Mouse (Mus musculus): ENCODE results near the gene Dscaml1.
"Not testable (repeated sequence)": the region's sequence is repeated elsewhere in the genome, so short reads cannot be mapped to it uniquely, and the experiment has no call there.

Dscaml1 gene

DNA sequence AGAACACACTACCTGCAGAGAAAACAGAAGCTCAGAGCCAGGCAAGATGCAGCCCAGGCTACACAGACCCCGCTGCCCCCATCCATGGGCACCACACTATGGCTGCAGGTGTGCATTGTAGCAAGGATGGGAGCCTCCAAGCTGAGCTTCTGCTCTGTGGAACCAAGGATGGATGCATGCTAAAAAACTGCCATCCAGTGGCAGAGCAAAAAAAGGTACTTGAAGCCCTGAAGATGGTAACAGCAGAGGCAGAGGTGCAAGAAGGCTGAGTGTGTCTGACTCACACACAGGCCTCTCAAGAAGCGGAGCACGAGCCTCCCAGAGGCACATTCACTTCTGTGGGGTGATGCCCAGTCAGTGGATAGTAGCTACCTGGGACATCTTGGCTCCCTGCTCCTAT is 276.8 kb downstream of the Dscaml1 start:
- no peak for DNase-seq

DNA sequence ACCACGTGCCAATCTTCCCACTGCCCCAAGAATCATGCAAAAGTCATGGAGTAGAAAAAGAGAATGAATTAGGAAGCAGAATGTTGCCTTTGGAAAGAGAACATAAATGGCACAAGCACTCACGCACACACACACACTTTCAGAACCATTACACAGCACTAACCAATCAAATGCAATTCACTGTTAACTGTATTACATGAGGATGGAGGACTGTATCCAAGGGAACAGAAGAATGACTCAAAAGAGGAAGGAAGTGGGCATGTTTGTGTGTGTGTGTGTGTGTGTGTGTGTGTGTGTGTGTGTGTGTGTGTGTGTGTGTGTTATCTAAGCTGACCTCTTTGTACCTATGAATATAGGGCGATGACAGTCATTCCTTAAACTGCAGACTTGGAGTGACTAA is 278.0 kb downstream of the Dscaml1 start:
- DNase-seq: no peak

DNA sequence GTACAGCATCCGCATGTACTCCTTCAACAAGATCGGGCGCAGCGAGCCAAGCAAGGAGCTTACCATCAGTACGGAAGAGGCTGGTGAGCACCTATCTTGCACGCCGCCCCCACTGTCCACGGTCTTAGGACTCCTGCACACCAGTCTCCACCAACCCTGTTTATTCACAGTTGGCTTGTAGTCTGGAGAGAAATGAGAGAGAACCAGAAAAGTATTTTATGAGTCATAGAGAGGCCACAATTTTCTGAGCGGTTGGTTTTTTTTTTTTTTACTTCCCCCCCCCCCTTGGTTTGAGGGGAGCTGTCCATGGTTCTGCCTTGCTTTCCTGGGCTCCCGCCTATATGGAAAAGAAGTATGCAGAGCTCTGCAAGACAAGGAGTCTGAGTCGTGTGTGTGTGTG is 283.9 kb downstream of the Dscaml1 start:
- peak in 1 of 2 experiments; percentile 4 for DNase-seq

DNA sequence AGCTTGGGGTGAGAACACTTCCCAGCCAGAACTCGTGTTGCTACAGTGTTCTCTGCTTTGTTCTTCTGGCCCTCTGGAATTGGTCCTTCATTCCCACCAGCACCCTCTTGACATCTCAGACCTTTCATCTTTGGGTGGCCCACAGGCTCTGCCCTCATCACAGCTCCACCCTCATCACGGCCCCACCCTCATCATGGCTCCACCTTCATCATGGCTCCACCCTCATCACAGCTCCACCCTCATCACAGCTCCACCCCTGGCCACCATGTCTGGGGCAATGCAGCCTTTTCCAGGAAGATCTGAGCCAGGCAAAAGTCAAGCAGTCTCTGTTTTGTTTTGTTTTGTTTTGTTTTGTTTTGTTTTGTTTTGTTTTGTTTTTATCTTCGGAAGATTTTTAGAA is 289.0 kb downstream of the Dscaml1 start:
- no peak for DNase-seq

DNA sequence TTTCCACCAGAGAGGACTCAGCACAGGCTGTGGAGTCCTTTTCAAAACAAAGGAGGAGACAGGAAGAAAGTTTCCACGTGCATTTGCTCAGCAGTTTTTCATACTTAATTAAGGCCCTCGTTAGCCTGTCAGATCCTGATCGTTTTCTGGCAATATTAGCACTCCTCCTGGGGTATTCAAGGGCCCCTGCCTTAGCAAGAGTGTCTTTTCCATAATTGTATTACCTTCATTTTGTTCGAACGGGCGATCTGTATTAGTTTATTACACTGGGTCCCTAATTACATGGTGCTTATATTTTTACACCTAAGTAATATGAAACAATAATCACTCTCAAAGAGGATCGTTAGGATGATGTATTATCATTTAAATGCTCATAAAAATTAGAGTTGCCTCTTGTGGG is 293.6 kb downstream of the Dscaml1 start:
- no peak for DNase-seq

DNA sequence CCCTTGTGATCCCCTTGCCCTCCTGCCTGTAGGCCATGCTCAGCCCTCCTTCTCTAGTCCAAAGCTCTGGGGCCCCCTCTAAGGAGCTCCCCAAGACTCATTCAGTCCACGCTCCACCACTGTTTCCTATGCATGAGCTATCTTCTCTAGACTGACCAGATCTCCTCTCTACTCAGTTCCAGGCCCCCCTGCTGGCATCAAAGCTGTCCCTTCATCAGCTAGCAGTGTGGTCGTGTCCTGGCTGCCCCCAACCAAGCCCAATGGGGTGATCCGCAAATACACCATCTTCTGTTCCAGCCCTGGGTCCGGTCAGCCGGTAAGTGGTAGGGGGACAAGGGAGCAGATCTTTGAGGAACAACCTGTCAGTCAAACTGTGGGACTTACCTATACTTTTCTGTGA is 305.4 kb downstream of the Dscaml1 start:
- DNase-seq: no peak

DNA sequence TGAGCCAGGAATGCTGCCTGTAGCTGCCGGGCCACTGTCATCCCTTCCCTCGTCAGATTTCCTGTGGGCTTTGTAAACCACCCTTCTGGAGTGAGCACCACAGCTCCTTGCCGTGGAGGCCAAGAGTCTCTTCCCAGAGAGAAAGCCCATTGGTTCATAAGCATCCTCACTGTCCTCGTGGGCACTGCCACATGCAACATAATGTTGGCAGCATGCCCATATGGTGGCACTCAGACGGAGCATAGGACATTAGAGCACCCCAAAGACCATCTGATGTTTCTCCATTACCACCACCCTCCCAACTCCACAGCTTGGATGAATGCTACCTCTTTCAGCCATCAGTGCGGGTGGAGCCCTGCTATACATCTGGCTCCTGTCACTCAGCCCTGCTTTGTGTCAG is 306.8 kb downstream of the Dscaml1 start:
- DNase-seq: no peak

DNA sequence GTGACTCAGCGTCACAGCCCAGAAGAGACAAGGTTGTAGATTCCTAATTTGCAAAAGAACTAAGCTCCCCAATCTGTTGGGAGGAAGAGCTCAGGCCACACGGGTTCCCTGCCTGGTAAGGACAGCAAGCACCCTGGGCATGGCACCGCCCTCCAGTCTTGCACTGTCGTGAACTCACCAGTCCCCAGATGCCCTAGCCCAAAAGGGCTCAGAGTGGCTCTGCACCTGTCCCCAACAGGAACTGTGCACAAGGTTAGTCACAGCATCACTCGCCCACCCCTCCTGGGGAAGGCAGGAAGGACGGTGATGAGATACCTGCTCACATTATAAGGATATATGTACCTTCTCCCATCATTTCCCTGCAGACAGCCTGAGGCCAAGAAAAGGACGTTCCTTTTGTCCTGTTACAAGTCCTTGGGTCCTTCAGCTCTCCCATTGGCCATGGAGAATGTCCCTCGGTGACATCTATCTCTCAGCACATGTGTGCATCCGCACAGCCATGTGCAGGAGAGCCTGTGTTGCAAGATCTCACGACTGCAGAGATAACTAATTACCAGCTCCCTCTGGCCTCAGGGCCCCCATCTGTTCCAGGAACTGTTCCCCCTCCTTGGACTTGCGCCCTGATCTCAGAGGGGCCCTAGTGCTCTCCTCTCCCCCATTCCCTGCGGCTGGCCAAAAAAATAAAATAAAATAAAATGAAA is 312.7 kb downstream of the Dscaml1 start:
- DNase-seq: no peak

DNA sequence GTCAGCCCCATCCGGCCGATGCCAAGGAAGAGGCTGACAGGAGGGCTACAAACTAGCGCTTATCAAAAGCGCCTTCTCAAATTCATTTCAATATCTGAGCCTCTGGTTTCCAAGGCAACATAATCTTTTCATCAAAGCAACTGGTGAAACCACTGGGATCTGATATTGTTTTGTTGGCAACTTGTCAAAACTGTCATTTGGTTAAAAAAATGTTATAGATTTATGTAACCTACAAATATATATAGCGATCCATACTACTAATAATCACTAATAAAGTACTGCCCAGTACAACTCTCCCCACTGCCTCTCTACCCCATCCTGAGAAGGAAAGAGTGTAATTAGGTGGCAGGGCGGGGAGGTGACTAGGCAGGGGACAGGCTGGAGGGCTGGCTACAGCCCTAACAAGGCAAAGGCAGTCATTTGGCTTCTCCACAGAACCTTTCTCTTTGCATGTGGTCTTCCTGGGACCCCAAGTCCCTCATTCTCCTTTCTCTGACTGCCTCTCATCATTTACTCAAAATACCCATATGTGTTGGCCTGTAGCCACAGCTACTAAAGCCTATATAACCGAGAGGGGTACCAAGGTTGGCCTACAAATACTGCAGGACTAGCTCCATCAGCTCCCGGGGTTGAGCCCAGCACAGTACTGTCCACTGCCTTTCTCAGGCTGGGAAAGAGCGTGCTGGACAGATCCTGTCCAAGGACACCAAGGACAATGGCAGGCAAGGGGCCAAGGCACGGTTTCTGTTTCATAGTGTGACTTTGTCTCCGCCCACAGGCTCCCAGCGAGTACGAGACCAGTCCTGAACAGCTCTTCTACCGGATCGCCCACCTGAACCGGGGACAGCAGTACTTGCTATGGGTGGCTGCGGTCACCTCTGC is 313.5 kb downstream of the Dscaml1 start:
- peak; percentile 39 to 43 for DNase-seq

DNA sequence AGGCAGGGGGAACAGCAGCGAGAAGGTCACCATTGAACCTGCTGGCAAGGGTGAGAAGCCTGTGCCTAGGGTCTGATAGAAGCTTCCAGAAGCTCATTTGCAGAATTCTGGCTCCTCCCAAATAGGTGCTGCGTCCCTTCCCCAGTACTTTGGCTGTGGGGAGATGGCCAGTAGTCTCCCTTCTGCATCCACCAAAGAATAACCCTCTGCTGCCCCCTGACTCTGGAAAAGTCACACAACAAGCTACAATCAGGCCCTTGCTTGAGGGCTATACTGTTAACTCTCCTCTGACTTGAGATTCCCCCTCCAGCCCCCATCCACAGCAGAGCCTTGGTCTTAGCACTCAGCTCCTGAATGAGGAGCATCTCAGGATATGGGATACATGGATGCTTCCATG is 314.2 kb downstream of the Dscaml1 start:
- DNase-seq: peak in 1 of 2 experiments; percentile 18

DNA sequence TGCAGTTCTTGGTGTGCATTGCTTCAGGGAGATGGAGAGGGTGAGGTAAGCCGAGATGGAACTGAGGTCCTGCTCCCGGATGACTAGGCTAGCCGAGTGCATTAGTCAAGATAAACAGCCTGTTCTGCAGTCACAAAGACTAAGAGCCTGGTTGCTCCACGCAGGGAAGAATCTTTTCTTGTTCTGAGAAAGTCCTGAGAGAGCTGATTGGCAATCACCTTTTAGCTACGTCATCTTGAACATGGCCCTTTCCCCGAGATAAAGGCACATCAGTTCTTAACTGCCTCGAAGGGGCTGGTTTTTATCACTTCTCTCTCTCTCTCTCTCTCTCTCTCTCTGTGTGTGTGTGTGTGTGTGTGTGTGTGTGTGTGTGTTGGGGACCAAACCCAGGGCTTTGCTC is 319.0 kb downstream of the Dscaml1 start:
- DNase-seq: no peak

DNA sequence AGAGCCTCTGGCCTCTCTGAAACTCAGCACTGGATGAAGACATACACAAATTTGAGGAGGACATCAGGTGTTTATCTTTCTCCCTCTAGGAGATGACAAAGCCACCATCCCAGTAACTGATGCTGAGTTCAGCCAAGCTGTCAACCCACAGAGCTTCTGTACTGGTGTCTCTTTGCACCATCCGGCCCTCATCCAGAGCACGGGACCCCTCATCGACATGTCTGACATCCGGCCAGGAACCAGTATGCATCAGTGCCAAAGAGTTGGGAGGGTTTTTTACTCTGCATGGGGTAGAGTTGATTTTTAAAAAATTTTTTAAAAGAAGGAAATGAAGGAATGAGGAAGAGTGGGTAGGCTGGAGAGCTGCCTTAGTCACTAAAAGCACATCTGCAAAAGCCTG is 323.5 kb downstream of the Dscaml1 start:
- DNase-seq: no peak

DNA sequence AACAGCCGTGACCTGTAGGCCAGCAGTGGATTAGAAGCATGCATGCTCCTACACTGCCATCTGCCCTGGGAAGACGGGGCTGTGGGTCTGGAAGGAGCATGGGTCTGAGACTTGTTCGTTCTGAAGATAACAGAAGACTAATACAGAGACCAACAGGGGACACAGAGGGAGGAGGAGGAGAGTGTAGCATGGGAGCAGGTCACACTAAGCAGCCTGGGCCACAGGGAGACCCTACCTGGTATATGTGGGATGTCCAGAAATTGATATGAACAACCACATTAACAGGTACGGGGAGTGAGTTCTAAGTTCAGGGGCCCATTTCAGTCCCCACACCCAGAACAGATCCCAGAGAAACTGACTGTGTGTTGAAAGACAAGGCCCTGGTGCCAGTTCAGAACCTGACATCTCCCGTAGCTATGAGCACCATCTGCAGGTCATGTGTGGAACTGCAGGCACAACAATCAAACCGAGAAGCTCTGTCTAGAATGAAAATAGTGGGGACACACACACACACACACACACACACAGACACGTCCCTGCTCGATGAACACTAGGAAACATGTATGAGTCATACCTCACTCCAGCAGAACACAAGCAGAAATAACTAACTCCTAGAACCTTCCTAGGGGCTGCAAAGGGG is 328.1 kb downstream of the Dscaml1 start:
- peak in 1 of 2 experiments; percentile 74 for DNase-seq

DNA sequence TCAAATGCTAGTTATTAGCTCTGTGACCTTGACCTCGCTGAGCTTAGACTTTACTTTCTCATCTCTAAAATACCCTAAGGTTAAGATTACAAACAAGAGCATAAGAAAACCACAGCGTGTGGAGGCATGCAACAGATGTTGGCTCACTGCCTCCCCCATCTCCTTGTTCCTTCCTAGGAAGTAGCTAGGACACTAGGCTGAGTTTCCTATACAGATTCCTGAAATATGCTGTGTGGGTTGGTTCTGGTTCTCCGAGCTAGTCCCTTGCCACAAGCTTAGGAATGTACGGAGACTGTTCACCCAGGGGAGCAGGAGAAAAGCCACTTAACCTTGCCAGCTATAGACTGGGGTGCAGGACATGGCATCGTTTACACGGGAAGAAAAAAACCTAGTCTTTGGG is 339.8 kb downstream of the Dscaml1 start:
- DNase-seq: no peak

DNA sequence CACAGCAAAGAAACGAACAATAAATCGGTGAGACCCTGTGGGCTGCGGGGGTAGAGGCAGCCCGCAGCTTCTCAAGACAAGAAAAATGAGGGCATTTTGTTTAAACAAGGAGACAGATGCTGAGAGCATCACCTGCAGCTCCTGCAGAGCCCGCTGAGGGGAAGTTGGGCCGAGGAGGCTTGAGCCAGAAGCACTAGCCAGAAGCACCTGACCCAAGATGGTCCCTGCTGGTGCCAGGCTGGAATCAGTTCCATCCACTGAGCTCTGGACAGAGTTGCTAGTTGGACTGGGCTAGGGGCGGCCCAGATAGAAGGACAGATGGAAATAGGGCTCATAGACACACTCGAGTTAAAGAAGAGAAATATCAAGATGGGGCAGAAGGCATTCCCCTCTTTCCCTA is 340.7 kb downstream of the Dscaml1 start:
- no peak for DNase-seq

DNA sequence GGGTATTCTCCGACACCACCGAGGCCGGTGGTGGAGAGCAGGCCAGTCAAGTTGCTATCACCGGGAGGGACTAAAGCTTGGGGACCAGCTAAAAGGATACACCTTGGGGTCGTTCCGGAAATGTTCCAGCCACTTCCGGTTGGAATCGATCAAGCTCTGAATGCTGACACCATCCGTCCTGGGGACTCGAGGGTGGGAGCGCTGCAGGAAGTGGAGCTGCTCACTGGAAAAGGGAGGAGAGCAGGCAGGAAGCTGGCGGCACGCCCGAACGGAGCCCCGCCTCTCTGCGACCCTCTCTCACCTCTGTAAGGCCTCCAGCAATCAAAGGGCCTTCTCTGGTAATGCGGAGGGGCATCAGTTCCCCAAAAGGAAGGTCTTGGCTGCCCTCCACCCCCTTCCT is 342.0 kb downstream of the Dscaml1 start:
- no peak for DNase-seq

DNA sequence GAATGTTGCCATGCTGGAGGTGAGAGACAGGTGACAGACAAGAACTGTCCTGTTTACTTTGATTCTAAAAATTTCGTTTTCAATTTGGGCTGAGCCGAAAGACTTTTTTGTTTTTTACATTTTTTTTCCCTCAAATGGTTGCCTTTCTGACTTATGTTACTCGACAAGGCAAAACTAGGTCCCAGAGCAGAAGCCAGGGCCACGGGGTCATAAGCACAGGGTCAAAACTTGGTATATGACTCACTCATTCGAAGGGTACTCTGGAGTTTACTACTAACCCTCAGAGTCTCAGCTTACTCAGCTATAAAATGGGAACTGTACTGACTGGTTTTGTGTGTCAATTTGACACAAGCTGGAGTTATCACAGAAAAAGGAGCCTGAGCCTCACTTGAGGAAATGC is 343.2 kb downstream of the Dscaml1 start:
- no peak for DNase-seq

DNA sequence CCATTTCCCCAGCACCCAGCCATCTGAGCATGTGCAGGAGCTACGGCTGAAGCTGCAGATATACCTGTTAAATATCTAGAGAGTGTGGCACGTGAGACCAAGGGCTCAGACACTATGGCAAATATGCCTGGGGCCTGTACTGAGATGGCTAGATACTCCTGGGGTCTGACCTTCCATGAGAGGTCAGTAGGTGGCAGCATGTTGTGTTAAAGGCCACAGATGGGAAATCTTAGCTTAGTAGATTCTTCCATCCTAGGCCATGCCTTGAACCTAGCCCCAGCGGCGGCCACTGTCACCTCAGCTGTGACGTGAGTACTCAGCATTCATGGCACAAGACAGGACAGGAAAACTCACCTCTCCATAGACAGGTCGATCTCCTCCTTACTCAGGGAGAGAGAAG is 347.7 kb downstream of the Dscaml1 start:
- DNase-seq: no peak

DNA sequence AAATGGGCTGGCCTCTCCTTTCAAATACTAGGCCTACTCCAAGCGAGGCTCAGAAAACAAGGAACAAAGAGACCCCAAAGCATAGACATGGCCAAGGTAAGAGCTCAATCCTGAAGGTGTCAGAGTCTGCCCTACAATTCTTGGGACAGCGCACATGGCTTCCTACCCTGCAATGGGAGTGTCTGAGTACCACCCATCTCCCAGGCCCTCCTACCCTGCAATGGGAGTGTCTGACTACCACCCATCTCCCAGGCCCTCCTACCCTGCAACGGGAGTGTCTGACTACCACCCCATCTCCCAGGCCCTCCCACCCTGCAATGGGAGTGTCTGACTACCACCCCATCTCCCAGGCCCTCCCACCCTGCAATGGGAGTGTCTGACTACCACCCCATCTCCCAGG is 349.7 kb downstream of the Dscaml1 start:
- not testable (repeated sequence) for DNase-seq

DNA sequence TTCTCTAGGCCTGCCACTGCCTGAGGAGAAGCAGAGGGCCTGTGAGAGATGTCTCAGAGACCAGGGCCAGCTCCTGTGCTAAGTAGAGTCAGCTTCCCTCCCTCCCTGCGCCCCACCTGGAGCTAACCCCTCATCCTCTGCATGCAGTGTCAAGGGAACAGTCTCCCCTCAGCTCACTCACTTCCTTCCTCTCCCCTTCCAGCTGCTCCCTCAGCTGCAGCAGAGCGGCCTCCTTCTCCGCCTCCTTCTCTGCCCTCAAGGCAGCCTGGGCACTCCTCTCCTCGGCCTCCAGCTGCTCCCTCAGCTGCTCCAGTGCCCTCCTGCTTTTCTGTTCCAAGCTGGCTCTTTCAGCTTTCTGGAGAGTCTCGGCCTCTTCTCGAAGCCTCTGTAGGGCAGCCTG is 352.8 kb downstream of the Dscaml1 start:
- DNase-seq: no peak

DNA sequence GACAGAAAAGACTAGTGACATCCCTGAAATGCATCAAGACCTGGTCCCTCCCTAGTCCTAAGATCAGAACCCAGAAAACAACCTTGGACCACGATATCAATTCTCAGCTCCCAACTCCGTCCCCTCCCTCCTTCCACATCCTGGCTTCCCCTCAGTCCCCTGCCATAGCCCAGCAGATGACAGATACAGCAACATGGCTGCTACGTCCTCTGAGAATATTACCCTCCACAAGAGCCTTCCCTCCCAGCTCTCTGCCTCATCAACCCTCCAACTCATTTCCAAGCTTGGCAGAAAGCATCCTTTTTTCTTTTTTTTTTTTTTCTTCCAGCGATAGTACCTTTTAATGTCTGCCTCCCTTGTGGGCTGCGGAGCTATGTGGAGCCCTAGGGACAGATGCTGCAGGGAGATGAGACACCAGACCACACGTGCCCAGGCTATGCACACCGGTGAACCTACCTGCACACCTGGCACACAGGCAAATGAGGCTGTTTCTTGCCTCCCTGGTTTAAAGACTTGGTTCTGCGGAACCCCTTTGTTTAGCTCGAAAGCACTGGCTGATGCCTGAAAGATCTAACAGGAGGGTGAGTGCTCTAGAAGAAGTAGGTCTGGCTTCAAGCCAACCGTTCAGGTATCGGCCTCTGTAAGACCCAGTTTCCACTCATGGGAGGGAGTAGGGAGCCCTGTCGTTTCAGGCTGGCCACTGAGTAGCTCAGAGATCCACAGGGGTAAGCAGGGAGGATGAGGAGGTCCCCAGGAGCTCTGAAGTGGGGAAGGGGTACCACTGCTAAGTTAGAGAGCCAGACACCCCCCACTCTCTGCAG is 357.0 kb downstream of the Dscaml1 start:
- no peak for DNase-seq

DNA sequence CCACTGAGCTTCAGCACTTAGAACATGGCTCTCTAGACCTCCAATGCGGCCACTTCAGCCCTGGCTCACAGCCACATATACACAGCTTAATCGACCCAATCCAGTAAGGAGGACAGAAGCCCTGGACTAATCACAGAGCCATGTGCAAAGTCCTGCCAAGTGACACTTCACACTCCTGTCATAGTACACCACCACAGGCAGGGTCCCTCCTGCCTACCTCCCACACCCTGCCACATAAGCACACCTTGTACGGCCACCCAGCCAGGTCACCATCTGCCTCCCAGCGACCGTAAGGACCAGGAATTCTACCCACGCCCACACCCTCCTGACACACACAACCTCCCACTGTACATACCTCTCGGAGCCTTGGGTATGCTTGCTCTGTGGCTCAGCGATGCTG is 360.6 kb downstream of the Dscaml1 start:
- no peak for DNase-seq

DNA sequence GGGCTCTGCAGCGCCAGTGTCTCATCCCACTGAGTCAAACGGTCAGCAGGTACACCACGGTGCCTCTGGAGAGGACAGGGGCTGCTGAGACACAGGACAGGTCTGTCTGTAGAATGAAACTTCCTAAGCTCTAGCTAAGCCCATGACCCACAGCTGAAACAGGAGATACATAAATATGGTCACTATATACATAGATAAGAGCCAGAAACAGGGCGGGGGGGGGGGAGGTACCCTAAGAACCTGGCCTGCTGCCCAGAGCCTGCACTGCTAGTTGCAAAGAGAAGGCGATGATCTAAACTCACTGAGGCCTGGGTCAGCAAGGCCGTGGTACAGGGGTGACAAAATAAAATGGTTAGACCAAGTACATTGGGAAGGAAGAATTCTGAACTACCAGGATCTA is 361.1 kb downstream of the Dscaml1 start:
- DNase-seq: no peak
